Comparison of ENCODE assay signal across 17 mouse cellular contexts in genomic region chr5:125612460-125612859, GRCm38 (mm10).
A peak's percentile ranks its signal among the peaks of the same experiment; 100 is the strongest.
DNase-seq lines count a peak whose midpoint lies in the region; ATAC-seq and TF ChIP-seq lines count a peak whose summit lies in the region.
"Had no signal": no experiment of that assay in that cellular context is flagged by ENCODE, and none has a peak within 500 bp of the region (broad histone marks: within the 10 kb centered on the region; RNA-seq: fewer than 3 reads in every experiment).

No protein-coding gene starts in this region.

- TF ChIP-seq POLR2A in cerebellum, adult 2 months (IDR thresholded peaks at IDR 0.05; ENCODE audit: borderline replicate concordance, insufficient read depth, low read length), result no peak

- peak; percentile 21; the same call in 1 of the 2 replicates for ATAC-seq in hindbrain, postnatal 0 days
- ATAC-seq in hindbrain, embryonic 13.5 days (ENCODE audit: low FRiP score), result no peak
- ATAC-seq: intestine, embryonic 15.5 days had no signal

- H3K4me1 ChIP-seq in cerebellum, adult 2 months (ENCODE audit: control insufficient read depth, insufficient read depth, low read length), result no peaks in the 10 kb centered on the region
- H3K4me1 ChIP-seq in hindbrain, postnatal 0 days (ENCODE audit: insufficient read depth, low read length), result no peaks in the 10 kb centered on the region
- no peaks in the 10 kb centered on the region for H3K4me1 ChIP-seq in hindbrain, embryonic 13.5 days (replicated peaks)
- H3K4me1 ChIP-seq: embryonic facial prominence, embryonic 12.5 days; heart, embryonic 10.5 days; hindbrain, embryonic 12.5 days; intestine, embryonic 15.5 days had no signal

- no peaks in the 10 kb centered on the region; the same call in 1 of the 2 replicates for H3K27me3 ChIP-seq in cerebellum, adult 2 months (ENCODE audit: control insufficient read depth, insufficient read depth, low read length)
- no peaks in the 10 kb centered on the region for H3K27me3 ChIP-seq in hindbrain, postnatal 0 days (ENCODE audit: insufficient read depth, low read length)
- no peaks in the 10 kb centered on the region for H3K27me3 ChIP-seq in hindbrain, embryonic 13.5 days
- H3K27me3 ChIP-seq: embryonic facial prominence, embryonic 12.5 days; hindbrain, embryonic 12.5 days; intestine, embryonic 15.5 days had no signal

- H3K9ac ChIP-seq in hindbrain, postnatal 0 days (replicated peaks; ENCODE audit: low read length), result no peak overlapping the region
- H3K9ac ChIP-seq in hindbrain, embryonic 13.5 days, result no peak overlapping the region
- H3K9ac ChIP-seq: embryonic facial prominence, embryonic 12.5 days; hindbrain, embryonic 12.5 days; intestine, embryonic 15.5 days had no signal

- no peak overlapping the region for H3K27ac ChIP-seq in cerebellum, adult 2 months (ENCODE audit: insufficient read depth, low read length)
- no peak overlapping the region for H3K27ac ChIP-seq in hindbrain, postnatal 0 days
- no peak overlapping the region for H3K27ac ChIP-seq in hindbrain, embryonic 13.5 days
- H3K27ac ChIP-seq: embryonic facial prominence, embryonic 12.5 days; heart, embryonic 10.5 days; hindbrain, embryonic 12.5 days; intestine, embryonic 15.5 days had no signal

- no peak overlapping the region for H3K4me3 ChIP-seq in cerebellum, adult 2 months (replicated peaks; ENCODE audit: insufficient read depth, low read depth, low read length)
- no peak overlapping the region for H3K4me3 ChIP-seq in hindbrain, postnatal 0 days (ENCODE audit: low read length)
- no peak overlapping the region for H3K4me3 ChIP-seq in hindbrain, embryonic 13.5 days
- H3K4me3 ChIP-seq: embryonic facial prominence, embryonic 12.5 days; heart, embryonic 10.5 days; hindbrain, embryonic 12.5 days; intestine, embryonic 15.5 days had no signal

- DNase-seq in cerebellum, postnatal 14 days, result peak; percentile 18 to 33
- no peak for DNase-seq in cerebellum, adult 2 months
- DNase-seq in hindbrain, postnatal 0 days (ENCODE audit: low spot score), result peak; percentile 57
- peak; percentile 17 for DNase-seq in retina, postnatal 1 day
- no peak for DNase-seq in retina, embryonic 14.5 days (ENCODE audit: low spot score)
- DNase-seq in lung, adult 18-20 months, result no peak
- DNase-seq: adrenal gland, postnatal 10 days; cerebellum, adult 11-12 months; cerebellum, postnatal 25 days; heart, adult 18-20 months; heart, postnatal 10 days; heart, postnatal 4 days had no signal

- H3K36me3 ChIP-seq in hindbrain, postnatal 0 days (ENCODE audit: insufficient read depth, low read length), result no peaks in the 10 kb centered on the region
- no peaks in the 10 kb centered on the region for H3K36me3 ChIP-seq in hindbrain, embryonic 13.5 days
- H3K36me3 ChIP-seq: embryonic facial prominence, embryonic 12.5 days; heart, embryonic 10.5 days; hindbrain, embryonic 12.5 days; intestine, embryonic 15.5 days had no signal

- 10% methylated on average over 7 of the region's 7 CpGs for WGBS in cerebellum, adult 2 months
- 52% methylated on average over 7 of the region's 7 CpGs for WGBS in hindbrain, postnatal 0 days
- WGBS in hindbrain, embryonic 13.5 days, result 76% methylated on average over 7 of the region's 7 CpGs

- H3K9me3 ChIP-seq in hindbrain, postnatal 0 days (ENCODE audit: low read length), result 0 out of 2 replicates have a peak, but pooled peaks cover 4% of the 10 kb centered on the region
- peaks cover 4% of the 10 kb centered on the region; the same call in 1 of the 2 replicates for H3K9me3 ChIP-seq in hindbrain, embryonic 13.5 days
- H3K9me3 ChIP-seq: embryonic facial prominence, embryonic 12.5 days; intestine, embryonic 15.5 days had no signal

- H3K4me2 ChIP-seq in hindbrain, postnatal 0 days (ENCODE audit: low read depth, low read length), result no peak overlapping the region
- H3K4me2 ChIP-seq in hindbrain, embryonic 13.5 days, result no peak overlapping the region
- H3K4me2 ChIP-seq: embryonic facial prominence, embryonic 12.5 days; hindbrain, embryonic 12.5 days; intestine, embryonic 15.5 days had no signal

- TF ChIP-seq CTCF in cerebellum, adult 2 months (IDR thresholded peaks at IDR 0.05; ENCODE audit: borderline replicate concordance, insufficient read depth, low read depth, low read length), result no peak
- no peak for TF ChIP-seq CTCF in hindbrain, postnatal 0 days (IDR thresholded peaks at IDR 0.05; ENCODE audit: low read depth)

Comparison
In these comparisons a context has a peak if more than half of its experiments do, and no peak if none do; other contexts are left out.
1. DNase-seq: peak in cerebellum, postnatal 14 days (2 of 2), hindbrain, postnatal 0 days (single experiment) and retina, postnatal 1 day (single experiment); none in cerebellum, adult 2 months (0 of 2), retina, embryonic 14.5 days (single experiment) and lung, adult 18-20 months (0 of 2).